Mouse (Mus musculus) right cerebral cortex, postnatal 25 days (tissue): ENCODE measurements at regions not wholly inside any gene's neighbourhood (a gene's known extent, or its start where the extent isn't known, plus 50 kb on each side); places are given as distances from the start of the nearest gene placed in this dataset.
A peak's percentile ranks its signal among the peaks of the same experiment; 100 is the strongest.
"Not testable (repeated sequence)": the region's sequence is repeated elsewhere in the genome, so short reads cannot be mapped to it uniquely, and the experiment has no call there.

ENCODE experiments used
- DNase-seq: peaks from one replicate; pipeline ENCODE4 v3.0.0; 2022

GRCm38 (mm10) chr7:73037638-73038037 is 337.7 kb upstream of the Rgma start:
- no peak for DNase-seq

DNA sequence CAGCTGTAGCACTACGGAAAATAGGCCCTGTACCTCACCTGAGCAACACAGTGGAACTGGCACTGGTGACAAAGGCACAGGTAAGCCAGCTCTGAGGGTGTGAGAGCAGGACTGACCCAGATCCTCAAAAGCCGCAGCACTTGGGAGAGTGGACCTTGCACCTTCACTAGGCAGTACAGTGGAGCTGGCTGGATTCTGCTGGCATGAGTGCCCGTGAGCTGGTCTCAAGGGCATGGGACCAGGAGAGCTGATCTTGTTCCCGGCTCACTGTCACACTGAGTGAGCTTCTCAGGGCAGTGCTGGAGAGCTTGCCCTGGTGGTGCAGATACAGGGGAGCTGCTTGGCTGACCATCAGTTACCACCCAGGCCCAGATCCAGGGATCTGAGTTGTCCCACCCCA is 335.4 kb upstream of the Rgma start:
- no peak for DNase-seq

GRCm38 (mm10) chr7:73044316-73044715 is 331.0 kb upstream of the Rgma start:
- no peak for DNase-seq

DNA sequence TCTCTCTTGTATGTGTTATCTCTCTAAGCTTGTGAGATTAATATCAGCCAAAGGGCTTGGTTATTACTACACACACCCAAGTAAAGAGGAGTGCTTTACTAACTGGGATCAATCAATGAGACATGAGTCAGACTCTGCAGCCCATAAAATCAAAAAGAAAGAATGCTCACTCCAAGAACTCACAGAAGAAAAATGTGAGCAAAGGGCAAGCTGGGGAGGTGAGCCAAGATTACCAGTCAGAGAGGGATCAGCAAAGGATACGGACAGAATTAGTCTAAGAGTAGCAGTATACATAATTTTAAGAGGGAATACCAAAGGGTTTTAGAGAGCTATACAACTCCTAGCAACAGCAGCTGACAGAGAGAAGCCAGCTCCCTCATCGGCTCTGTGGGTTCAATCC is 319.4 kb upstream of the Rgma start:
- DNase-seq: no peak

DNA sequence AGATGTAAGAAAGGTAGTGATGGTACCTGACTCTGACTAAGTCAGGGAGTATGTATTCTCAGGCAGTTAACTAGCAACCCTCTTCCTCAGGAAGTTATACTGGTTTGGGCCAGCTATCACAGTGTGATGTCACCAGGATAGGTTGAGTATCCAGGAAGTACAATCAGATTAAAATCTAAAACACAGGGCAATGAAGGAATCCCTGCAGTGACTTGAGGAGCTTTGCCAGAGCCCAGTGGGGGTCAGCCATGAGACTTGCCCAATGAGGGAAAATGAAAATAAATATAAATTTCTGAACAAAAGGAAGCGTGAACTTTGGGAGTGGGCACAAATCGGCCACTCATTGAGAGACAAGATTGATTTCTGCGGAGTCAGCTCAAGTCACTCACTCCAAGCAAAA is 311.8 kb upstream of the Rgma start:
- DNase-seq: no peak

DNA sequence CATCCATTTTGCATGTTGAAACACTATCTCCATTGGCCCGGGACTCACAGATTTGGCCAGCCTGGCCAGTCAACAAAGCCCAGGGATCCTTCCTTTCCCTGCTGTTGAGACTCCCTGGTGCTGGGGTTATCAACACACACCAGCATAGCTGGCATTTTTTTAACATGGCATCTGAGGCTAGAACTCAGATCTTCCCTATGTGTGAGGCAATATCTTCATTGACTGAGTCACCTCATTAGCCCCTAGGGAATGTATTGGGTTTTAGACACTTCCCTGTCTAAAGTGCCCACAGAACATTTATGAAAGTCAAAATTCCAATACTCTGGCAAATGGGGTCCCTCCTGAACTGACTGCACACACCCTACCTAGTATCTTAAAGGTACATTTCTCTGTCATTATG is 306.8 kb upstream of the Rgma start:
- no peak for DNase-seq

DNA sequence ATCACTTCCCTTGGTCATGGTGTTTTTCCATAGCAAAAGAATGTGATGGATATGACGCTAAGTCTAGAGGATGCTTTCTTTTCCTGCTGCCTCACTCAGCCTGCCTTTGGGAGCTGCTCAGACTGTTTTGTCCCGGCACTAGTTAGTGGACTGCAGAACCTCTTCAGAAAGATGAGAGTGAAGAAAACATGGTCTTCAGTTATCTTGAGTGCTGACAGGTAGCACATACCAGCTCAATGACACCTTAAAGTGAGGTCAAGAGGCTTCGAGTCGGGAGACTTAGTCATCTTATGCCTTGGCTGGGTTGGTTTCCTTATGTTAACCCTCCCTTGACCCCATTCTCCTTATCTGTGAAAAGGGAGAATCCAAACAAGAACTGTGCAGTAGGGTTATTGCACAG is 306.0 kb upstream of the Rgma start:
- no peak for DNase-seq

DNA sequence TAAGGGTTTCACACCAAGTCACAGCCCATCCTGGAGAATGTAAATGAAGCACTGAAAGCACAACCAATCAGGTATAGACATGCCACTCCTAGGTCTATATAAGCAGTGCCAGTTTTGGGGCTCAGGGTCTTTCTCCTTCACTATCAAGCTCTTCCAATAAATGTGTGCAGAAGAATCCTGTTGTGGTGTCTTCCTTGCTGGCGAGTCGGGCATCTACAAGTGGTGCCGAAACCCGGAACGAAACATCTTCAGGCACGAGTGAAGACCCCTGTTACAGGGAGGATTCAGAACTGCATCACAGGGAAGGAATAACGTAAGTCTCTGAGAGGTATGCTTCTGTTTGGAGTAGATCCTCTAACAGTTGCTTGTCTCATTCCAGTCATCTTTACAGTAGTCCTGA is 299.9 kb upstream of the Rgma start:
- not testable (repeated sequence) for DNase-seq

- no peak for DNase-seq
Observed at GRCm38 (mm10) chr7:73087496-73088185, 287.7 kb upstream of the Rgma start.

GRCm38 (mm10) chr7:73088321-73088720 is 287.0 kb upstream of the Rgma start:
- no peak for DNase-seq

GRCm38 (mm10) chr7:73091758-73092157 is 283.6 kb upstream of the Rgma start:
- no peak for DNase-seq

GRCm38 (mm10) chr7:73094059-73094458 is 281.2 kb upstream of the Rgma start:
- no peak for DNase-seq

DNA sequence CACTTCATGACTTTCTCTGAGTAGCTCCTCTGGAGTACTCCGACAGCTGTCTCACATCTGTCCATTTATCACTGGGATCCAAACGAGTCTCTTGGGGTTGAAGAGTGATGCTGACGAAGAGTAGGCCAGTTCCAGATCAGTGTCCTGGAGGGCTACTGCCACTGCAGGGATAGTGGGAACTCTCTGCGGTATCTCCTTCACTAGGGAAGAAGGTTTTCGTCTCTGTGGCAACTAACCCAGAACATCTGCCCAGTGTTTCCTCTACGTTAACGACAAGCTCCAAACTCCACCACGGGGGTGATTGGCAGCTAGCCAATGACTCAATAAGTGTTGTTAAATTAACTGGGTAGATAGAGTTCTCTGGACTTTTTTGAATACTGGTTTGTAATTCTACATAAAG is 256.4 kb upstream of the Rgma start:
- DNase-seq: no peak

DNA sequence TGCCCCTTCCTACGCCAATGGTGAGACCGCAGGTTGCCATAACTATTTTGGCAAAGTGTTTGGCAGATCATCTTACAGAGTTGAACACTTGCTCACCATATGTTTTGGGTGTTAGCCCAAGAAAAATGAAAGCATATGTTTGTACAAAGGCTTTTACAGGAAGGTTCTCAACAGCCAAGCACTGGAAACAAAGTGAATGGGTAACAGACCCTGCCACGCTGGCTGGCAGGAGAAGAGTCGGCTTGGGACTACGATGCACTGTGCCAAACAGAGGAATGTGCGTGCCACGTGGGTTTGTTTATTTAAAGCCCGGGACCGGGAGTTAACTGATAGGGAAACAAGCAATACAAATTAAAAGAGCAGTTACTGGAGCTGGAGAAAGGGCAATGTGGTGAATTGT is 255.0 kb upstream of the Rgma start:
- peak; percentile 14 for DNase-seq

DNA sequence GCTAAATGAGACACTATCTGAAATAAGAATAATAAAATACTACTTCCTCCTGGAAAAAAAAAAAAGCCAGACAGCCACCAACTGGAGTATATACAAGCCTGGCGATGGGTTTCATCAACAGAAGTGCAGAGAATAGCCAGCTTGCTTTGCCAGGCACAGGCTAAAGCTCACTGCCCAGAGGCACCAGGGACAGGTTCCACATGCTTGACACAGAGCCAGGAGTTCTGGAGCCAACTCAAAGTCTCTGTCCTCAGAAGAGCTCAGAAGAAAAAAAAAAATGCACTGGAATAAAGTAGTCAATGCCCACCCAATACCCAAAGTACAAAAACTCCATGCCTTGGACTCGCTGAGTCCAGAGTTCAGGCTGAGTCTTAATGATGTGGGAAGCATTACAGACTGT is 250.3 kb upstream of the Rgma start:
- no peak for DNase-seq

DNA sequence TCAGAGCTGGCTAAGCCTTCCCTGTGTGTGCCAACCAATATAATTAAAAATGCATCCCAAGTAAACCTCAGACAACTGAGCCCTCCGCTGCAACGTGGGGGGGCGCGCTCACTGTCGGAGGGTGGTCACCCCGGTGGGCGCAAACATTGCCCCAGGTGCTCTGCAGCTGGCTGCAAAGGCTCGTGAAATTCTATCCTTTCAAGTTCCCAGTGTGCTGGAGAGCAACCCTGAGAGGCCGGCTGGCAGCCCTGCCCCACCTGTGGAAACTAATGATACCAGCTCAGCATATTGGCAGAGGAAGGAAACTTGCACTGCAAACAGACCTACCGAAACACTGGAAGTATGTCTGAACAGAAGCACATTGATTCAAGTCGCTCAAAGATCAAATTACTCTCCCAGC is 249.4 kb upstream of the Rgma start:
- no peak for DNase-seq

DNA sequence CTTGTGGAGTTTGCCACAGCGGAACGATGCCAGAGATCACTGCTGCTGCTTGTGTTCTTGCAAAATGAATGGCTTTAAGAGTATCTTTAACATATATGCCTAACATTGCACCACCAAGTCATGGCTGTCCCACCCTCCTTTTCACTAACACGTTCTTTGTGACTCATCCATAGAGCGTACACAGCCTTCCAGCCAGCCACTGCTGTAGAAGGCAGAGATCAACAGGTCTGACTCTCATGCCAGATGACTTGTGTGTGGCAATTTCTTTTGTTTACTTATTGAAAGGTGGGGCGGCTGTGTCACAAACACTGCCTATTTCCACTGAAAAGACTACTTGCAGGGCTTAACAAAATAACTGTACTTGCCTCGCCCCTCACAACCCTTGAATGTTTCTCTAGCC is 239.5 kb upstream of the Rgma start:
- no peak for DNase-seq

GRCm38 (mm10) chr7:73138269-73138668 is 237.0 kb upstream of the Rgma start:
- no peak for DNase-seq

DNA sequence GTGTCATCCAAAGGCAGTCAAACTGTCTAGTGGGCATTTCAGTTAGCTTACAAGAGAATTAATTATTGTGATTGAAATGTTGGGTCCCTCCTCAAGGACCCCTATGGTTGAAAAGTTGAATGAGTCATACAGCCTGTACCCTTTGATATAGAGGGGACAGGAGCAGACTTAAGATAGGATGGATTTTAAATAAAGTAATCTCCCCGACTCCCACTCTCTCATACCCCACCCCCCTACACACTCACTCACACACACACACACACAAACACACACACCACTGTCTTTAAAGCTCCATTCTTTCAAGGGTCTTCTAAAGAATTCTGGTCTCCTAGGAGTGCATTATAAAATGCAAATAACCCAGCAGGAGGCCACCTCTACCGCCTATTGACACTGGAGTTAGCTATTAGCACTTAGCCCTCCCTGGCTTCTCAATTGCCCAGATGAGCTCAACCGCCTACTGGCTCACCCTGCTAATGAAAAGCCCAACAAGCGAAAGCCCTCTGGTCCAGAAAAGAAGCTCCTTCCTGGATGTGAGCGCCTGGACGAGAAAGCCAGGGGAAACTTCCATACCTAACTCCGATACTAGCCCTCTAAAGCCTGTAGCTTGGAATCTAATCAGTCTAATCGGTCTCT is 236.3 kb upstream of the Rgma start:
- no peak for DNase-seq

DNA sequence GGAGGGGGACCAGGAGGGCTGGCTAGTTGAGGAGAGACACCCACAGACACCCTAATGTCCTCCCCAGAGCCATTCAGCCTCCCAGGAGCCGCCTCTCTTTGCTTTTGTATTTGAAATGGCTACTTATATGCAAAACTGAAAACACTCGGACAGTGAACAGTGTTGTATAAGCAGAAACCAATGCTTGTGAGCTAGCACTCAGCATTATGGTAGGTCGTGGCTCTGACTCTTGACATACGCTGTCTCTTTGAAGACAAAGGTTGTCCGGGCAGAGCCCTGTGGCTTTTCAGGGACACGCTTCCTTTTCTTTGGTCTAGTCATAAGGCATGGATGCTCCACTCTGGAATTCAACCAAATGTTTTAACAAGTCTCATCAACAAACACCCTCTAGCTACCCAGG is 235.4 kb upstream of the Rgma start:
- DNase-seq: no peak

- no peak for DNase-seq
Observed at GRCm38 (mm10) chr7:73141167-73141566, 234.1 kb upstream of the Rgma start.

GRCm38 (mm10) chr7:73143902-73144301 is 231.4 kb upstream of the Rgma start:
- no peak for DNase-seq

DNA sequence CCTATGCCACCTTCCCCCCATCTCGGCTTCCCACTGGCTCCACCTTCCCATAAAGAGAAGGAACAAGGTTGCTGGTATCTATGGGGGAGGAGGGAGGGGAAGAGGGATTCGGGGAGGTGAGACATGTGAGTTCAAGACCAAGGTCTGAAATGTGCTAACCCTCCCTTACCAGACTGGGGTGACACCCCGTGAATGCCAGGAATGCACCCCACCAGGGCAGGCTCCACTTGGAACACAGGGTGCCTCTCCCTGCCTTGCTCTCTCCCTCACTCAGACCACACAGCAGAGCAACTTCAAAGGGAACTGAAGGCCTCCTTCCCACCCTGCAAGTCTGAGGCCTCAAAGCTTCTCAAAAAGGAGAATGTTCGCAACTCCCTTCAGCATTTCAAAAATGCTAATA is 230.5 kb upstream of the Rgma start:
- DNase-seq: no peak

- DNase-seq: no peak
Observed at GRCm38 (mm10) chr7:73147251-73147650, 228.1 kb upstream of the Rgma start.

- DNase-seq: no peak
Observed at GRCm38 (mm10) chr7:73150436-73150835, 224.9 kb upstream of the Rgma start.
